Mouse (Mus musculus): ENCODE data around the gene Mylk. TPM values are rescaled to one million over a fixed set of nuclear protein-coding genes. Genes with fewer than 3 reads are reported as not detected.
A peak's percentile ranks its signal among the peaks of the same experiment; 100 is the strongest.
"Not testable (repeated sequence)": the region's sequence is repeated elsewhere in the genome, so short reads cannot be mapped to it uniquely, and the experiment has no call there.

The Mylk gene
- 4.1 and 4.9 TPM in 2 replicates for polyA plus RNA-seq (2015; fragmentation: Nextera tagmentation; extraction: Ambion mirVana)

- Histone ChIP-seq H3K27ac (no peak within 1 kb of the TSS), H3K36me3 (replicated peaks) (no peaks in the 10 kb centered on the region), H3K27me3 (replicated peaks) (peaks cover 19% of the 10 kb centered on the region), H3K4me1 (peaks cover 21% of the 10 kb centered on the region), H3K4me3 (peak within 1 kb of the TSS; percentile 52), H3K9ac (peak within 1 kb of the TSS; percentile 45), H3K9me3 (no peaks in the 10 kb centered on the region), H3K4me2 (peak within 1 kb of the TSS; percentile 96)
- peak; percentile 91 for ATAC-seq (replicated peaks)
- under 1% methylated on average over 48 of the region's 48 CpGs for WGBS
Measured at GRCm38 (mm10) chr16:34745065-34745585, at the start of gene Mylk. Gene Mylk (plus strand): TSS chr16:34745210.

GRCm38 (mm10) chr16:34698721-34699120 is 46.3 kb upstream of the Mylk start:
- not testable (repeated sequence) for H3K4me1 ChIP-seq; H3K36me3 ChIP-seq (replicated peaks); H3K4me2 ChIP-seq; ATAC-seq (replicated peaks); H3K9ac ChIP-seq; H3K4me3 ChIP-seq; H3K27ac ChIP-seq; H3K27me3 ChIP-seq (replicated peaks); H3K9me3 ChIP-seq
- whole genome bisulfite sequencing: 84% methylated on average over 3 of the region's 3 CpGs

GRCm38 (mm10) chr16:34700165-34700827 is 44.7 kb upstream of the Mylk start:
- peak; percentile 77 for ATAC-seq (replicated peaks)
- H3K4me2 ChIP-seq: no peak overlapping the region
- no peaks in the 10 kb centered on the region for H3K4me1 ChIP-seq
- 21% methylated on average over 7 of the region's 7 CpGs for WGBS
- H3K27ac ChIP-seq: no peak overlapping the region
- H3K4me3 ChIP-seq: no peak overlapping the region
- H3K9me3 ChIP-seq: no peaks in the 10 kb centered on the region
- H3K27me3 ChIP-seq (replicated peaks): no peaks in the 10 kb centered on the region
- H3K9ac ChIP-seq: no peak overlapping the region
- no peaks in the 10 kb centered on the region; the same call in 1 of the 2 replicates for H3K36me3 ChIP-seq (replicated peaks)

- Histone ChIP-seq H3K9me3 (no peaks in the 10 kb centered on the region), H3K27ac (no peak overlapping the region), H3K4me2 (no peak overlapping the region), H3K9ac (no peak overlapping the region), H3K36me3 (replicated peaks) (no peaks in the 10 kb centered on the region; the same call in 1 of the 2 replicates), H3K4me1 (no peaks in the 10 kb centered on the region), H3K27me3 (replicated peaks) (no peaks in the 10 kb centered on the region), H3K4me3 (no peak overlapping the region)
- WGBS: 85% methylated on average over 6 of the region's 6 CpGs
- no peak for ATAC-seq (replicated peaks)
Measured at GRCm38 (mm10) chr16:34700828-34701216, 44.2 kb upstream of the Mylk start.

GRCm38 (mm10) chr16:34706019-34706418 is 39.0 kb upstream of the Mylk start:
- no peak overlapping the region for H3K4me2 ChIP-seq
- no peaks in the 10 kb centered on the region for H3K27me3 ChIP-seq (replicated peaks)
- H3K4me1 ChIP-seq: no peaks in the 10 kb centered on the region
- WGBS: 90% methylated on average over 2 of the region's 2 CpGs
- no peak for ATAC-seq (replicated peaks)
- H3K27ac ChIP-seq: no peak overlapping the region
- H3K9ac ChIP-seq: no peak overlapping the region
- H3K9me3 ChIP-seq: no peaks in the 10 kb centered on the region
- no peak overlapping the region for H3K4me3 ChIP-seq
- H3K36me3 ChIP-seq (replicated peaks): 0 out of 2 replicates have a peak, but pooled peaks cover 6% of the 10 kb centered on the region

GRCm38 (mm10) chr16:34706487-34706946 is 38.5 kb upstream of the Mylk start:
- ATAC-seq (replicated peaks): no peak
- Histone ChIP-seq H3K4me3 (no peak overlapping the region), H3K4me1 (no peaks in the 10 kb centered on the region), H3K4me2 (no peak overlapping the region), H3K9me3 (no peaks in the 10 kb centered on the region), H3K27me3 (replicated peaks) (no peaks in the 10 kb centered on the region), H3K27ac (no peak overlapping the region), H3K36me3 (replicated peaks) (0 out of 2 replicates have a peak, but pooled peaks cover 6% of the 10 kb centered on the region), H3K9ac (no peak overlapping the region)
- 90% methylated on average over 7 of the region's 7 CpGs for WGBS

GRCm38 (mm10) chr16:34711481-34711880 is 33.5 kb upstream of the Mylk start:
- no peaks in the 10 kb centered on the region for H3K27me3 ChIP-seq (replicated peaks)
- H3K27ac ChIP-seq: no peak overlapping the region
- H3K4me1 ChIP-seq: no peaks in the 10 kb centered on the region
- no peaks in the 10 kb centered on the region for H3K9me3 ChIP-seq
- no peak overlapping the region for H3K9ac ChIP-seq
- no peak overlapping the region for H3K4me3 ChIP-seq
- WGBS: 85% methylated on average over 3 of the region's 3 CpGs
- no peak overlapping the region for H3K4me2 ChIP-seq
- H3K36me3 ChIP-seq (replicated peaks): 0 out of 2 replicates have a peak, but pooled peaks cover 6% of the 10 kb centered on the region
- no peak for ATAC-seq (replicated peaks)

- H3K9ac ChIP-seq: no peak overlapping the region
- ATAC-seq (replicated peaks): no peak
- H3K27me3 ChIP-seq (replicated peaks): no peaks in the 10 kb centered on the region
- WGBS: 95% methylated on average over 3 of the region's 3 CpGs
- no peak overlapping the region for H3K4me2 ChIP-seq
- H3K9me3 ChIP-seq: no peaks in the 10 kb centered on the region
- no peaks in the 10 kb centered on the region for H3K36me3 ChIP-seq (replicated peaks)
- H3K4me3 ChIP-seq: no peak overlapping the region
- H3K27ac ChIP-seq: no peak overlapping the region
- no peaks in the 10 kb centered on the region for H3K4me1 ChIP-seq
Measured at GRCm38 (mm10) chr16:34725156-34725555, 19.9 kb upstream of the Mylk start.

- not testable (repeated sequence) for H3K4me2 ChIP-seq; H3K9me3 ChIP-seq; H3K4me1 ChIP-seq; ATAC-seq (replicated peaks); H3K27ac ChIP-seq; H3K4me3 ChIP-seq; H3K9ac ChIP-seq; H3K36me3 ChIP-seq (replicated peaks); H3K27me3 ChIP-seq (replicated peaks)
Measured at GRCm38 (mm10) chr16:34728610-34729009, 16.4 kb upstream of the Mylk start.

- H3K4me1 ChIP-seq: no peaks in the 10 kb centered on the region
- WGBS: 81% methylated on average over 1 of the region's 1 CpGs
- no peak overlapping the region for H3K27ac ChIP-seq
- no peaks in the 10 kb centered on the region for H3K36me3 ChIP-seq (replicated peaks)
- no peaks in the 10 kb centered on the region for H3K9me3 ChIP-seq
- no peak overlapping the region for H3K4me3 ChIP-seq
- H3K27me3 ChIP-seq (replicated peaks): no peaks in the 10 kb centered on the region
- ATAC-seq (replicated peaks): no peak
- no peak overlapping the region for H3K9ac ChIP-seq
- H3K4me2 ChIP-seq: no peak overlapping the region
Measured at GRCm38 (mm10) chr16:34729371-34729770, 15.6 kb upstream of the Mylk start.

- Histone ChIP-seq H3K4me3 (no peak overlapping the region), H3K9ac (no peak overlapping the region), H3K4me1 (no peaks in the 10 kb centered on the region), H3K36me3 (replicated peaks) (no peaks in the 10 kb centered on the region), H3K9me3 (no peaks in the 10 kb centered on the region), H3K27me3 (replicated peaks) (peaks cover 6% of the 10 kb centered on the region), H3K4me2 (no peak overlapping the region), H3K27ac (no peak overlapping the region)
- ATAC-seq (replicated peaks): no peak
- WGBS: 96% methylated on average over 4 of the region's 4 CpGs
Measured at GRCm38 (mm10) chr16:34738656-34739233, 6.3 kb upstream of the Mylk start.

- ATAC-seq (replicated peaks): no peak
- 59% methylated on average over 2 of the region's 2 CpGs for WGBS
Measured at GRCm38 (mm10) chr16:34742930-34743329, 2.1 kb upstream of the Mylk start.

More at GRCm38 (mm10) chr16:34742930-34743329, 2.1 kb upstream of the Mylk start:
- Histone ChIP-seq H3K9ac (no peak overlapping the region), H3K4me1 (peaks cover 14% of the 10 kb centered on the region), H3K4me3 (no peak overlapping the region), H3K27me3 (replicated peaks) (peaks cover 19% of the 10 kb centered on the region), H3K4me2 (no peak overlapping the region), H3K36me3 (replicated peaks) (no peaks in the 10 kb centered on the region), H3K9me3 (no peaks in the 10 kb centered on the region), H3K27ac (no peak overlapping the region)

All from midbrain, embryonic 15.5 days (tissue).